Mouse (Mus musculus): ENCODE measurements around the gene Alox12.
A peak's percentile ranks its signal among the peaks of the same experiment; 100 is the strongest.

- TF ChIP-seq CTCF (IDR thresholded peaks at IDR 0.05; ENCODE audit: low read depth, low read length) (no peak), POLR2A (IDR thresholded peaks at IDR 0.05; ENCODE audit: borderline replicate concordance, low read depth, low read length) (peak; percentile 97)
Observed at GRCm38 (mm10) chr11:70220731-70221602, 34.2 kb downstream of the Alox12 start, which contains the start of gene Slc16a13.

Data from bone marrow macrophage, adult 2 months (primary cell).